ENCODE assay signal across 8 mouse cellular contexts in the genomic region with DNA sequence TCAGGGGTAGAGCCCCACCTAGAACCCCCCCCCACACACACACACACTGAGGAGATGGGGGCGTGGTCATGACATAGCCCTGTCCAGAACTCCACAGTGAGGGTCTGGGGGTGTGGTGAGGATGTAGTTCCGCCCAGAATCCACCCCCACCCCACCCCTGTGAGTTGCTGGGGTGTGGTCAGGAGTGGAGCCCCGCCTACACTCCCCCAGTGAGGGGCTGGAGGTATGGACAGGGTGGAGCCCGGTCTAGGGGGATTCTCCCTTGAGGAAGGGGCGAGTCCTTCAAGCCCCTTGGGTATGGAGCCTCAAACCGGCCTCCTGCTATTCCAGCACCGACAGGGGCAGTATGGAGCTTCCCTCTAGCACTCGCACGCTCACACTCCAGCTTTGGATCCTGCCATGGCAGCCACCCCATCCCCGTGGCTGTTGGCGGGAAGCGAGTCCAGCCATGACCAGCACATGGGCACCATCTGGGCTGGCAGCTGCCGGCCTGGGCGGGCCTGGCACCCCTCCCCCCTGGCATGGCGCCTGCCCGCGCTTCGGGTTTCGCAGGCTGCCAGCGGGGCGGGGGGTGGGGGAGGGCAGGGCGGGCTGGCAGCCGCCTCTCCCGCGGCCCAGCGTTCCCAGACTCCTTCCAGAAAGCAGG. TPM values are rescaled to one million over a fixed set of nuclear protein-coding genes. Genes with fewer than 3 reads are reported as not detected.
A peak's percentile ranks its signal among the peaks of the same experiment; 100 is the strongest.
DNase-seq lines count a peak whose midpoint lies in the region; ATAC-seq and TF ChIP-seq lines count a peak whose summit lies in the region.

No protein-coding gene starts in this region.

- H3K4me2 ChIP-seq in lung, embryonic 14.5 days: peak overlapping the region; percentile 64

- WGBS in lung, embryonic 14.5 days: 1% methylated on average over 22 of the region's 26 CpGs

- H3K4me3 ChIP-seq in lung, embryonic 14.5 days (ENCODE audit: low read depth, low read length): peak overlapping the region; percentile 22

- peaks cover 35% of the 10 kb centered on the region for H3K36me3 ChIP-seq in lung, embryonic 14.5 days (ENCODE audit: insufficient read depth)

- H3K9me3 ChIP-seq in lung, embryonic 14.5 days (ENCODE audit: low read depth, low read length): no peaks in the 10 kb centered on the region

- peak overlapping the region; percentile 78 for H3K27ac ChIP-seq in lung, embryonic 14.5 days (ENCODE audit: low read depth)

- H3K27me3 ChIP-seq in lung, embryonic 14.5 days (ENCODE audit: insufficient read depth, low read length): no peaks in the 10 kb centered on the region

- TF ChIP-seq CTCF in lung, embryonic 14.5 days (IDR thresholded peaks at IDR 0.05; ENCODE audit: low read depth): peak; percentile 78

- peak; percentile 96 for DNase-seq in MN1 (ENCODE audit: low spot score)
- peak; percentile 98 to 99 for DNase-seq in cerebellum, postnatal 10 days
- DNase-seq in frontal cortex, adult 2 months (ENCODE audit: extremely low spot score in 1 of 2, low spot score in 1 of 2): peak; percentile 81 to 90
- DNase-seq in heart, postnatal 4 days: peak; percentile 90
- DNase-seq in layer of hippocampus, adult 8-10 months (ENCODE audit: low spot score in 2 of 2): peak; percentile 87 to 88
- DNase-seq in lung, embryonic 14.5 days: peak; percentile 88
- DNase-seq in ovary, postnatal 10 days (ENCODE audit: low spot score): peak; percentile 71
- no peak for DNase-seq in spleen, postnatal 4 days (ENCODE audit: low spot score in 2 of 2)

- H3K4me1 ChIP-seq in lung, embryonic 14.5 days (ENCODE audit: insufficient read depth): peaks cover 50% of the 10 kb centered on the region

- ATAC-seq in lung, embryonic 14.5 days (ENCODE audit: insufficient read depth): peak; percentile 68

- peak overlapping the region; percentile 53 for H3K9ac ChIP-seq in lung, embryonic 14.5 days

RNA-seq across cellular contexts. Expression of a gene that starts 23.9 kb away (rescaled TPM):
- polyA plus RNA-seq in frontal cortex, adult 2 months (2012; rRNA removed): 3.6 and 4.5 TPM in 2 replicates
- total RNA-seq in heart, postnatal 4 days (2021): 1 to 10 TPM; 1.9 to 2.4 TPM
- total RNA-seq in layer of hippocampus, adult 8-10 months (2022): 1 to 10 TPM; 1.3 to 1.7 (median 1.4) TPM
- polyA plus RNA-seq in lung, embryonic 14.5 days (2014; fragmentation: Nextera tagmentation; extraction: Ambion mirVana): 2.8 and 3.3 TPM in 2 replicates

RNA-seq across cellular contexts. Expression of a gene that starts 27.9 kb away (rescaled TPM):
- polyA plus RNA-seq in frontal cortex, adult 2 months (2012; rRNA removed): 7.4 and 10.1 TPM in 2 replicates
- total RNA-seq in heart, postnatal 4 days (2021): under 1 TPM; 0.72 to 0.98 TPM
- total RNA-seq in layer of hippocampus, adult 8-10 months (2022): 1 to 10 TPM; 2.9 to 9.7 (median 4.2) TPM
- polyA plus RNA-seq in lung, embryonic 14.5 days (2014; fragmentation: Nextera tagmentation; extraction: Ambion mirVana): 1.3 and 1.4 TPM in 2 replicates

RNA-seq across cellular contexts. Expression of a gene that starts 32.4 kb away (rescaled TPM):
- 6.9 and 8.9 TPM in 2 replicates for polyA plus RNA-seq in frontal cortex, adult 2 months (2012; rRNA removed)
- total RNA-seq in heart, postnatal 4 days (2021): under 1 TPM; 0.55 to 0.70 TPM
- total RNA-seq in layer of hippocampus, adult 8-10 months (2022): 1 to 10 TPM; 2.7 to 5.5 (median 4.5) TPM
- polyA plus RNA-seq in lung, embryonic 14.5 days (2014; fragmentation: Nextera tagmentation; extraction: Ambion mirVana): 2.8 and 3.8 TPM in 2 replicates

RNA-seq across cellular contexts. Expression of a gene that starts 32.5 kb away (rescaled TPM):
- 92.2 and 105 TPM in 2 replicates for polyA plus RNA-seq in frontal cortex, adult 2 months (2012; rRNA removed)
- 10 to 100 TPM; 52.9 to 55.9 TPM for total RNA-seq in heart, postnatal 4 days (2021)
- total RNA-seq in layer of hippocampus, adult 8-10 months (2022): 10 to 100 TPM; 64.3 to 78.5 (median 72.6) TPM
- polyA plus RNA-seq in lung, embryonic 14.5 days (2014; fragmentation: Nextera tagmentation; extraction: Ambion mirVana): 57.5 and 67.0 TPM in 2 replicates

RNA-seq across cellular contexts. Expression of a gene that starts 38.4 kb away (rescaled TPM):
- 66.9 and 71.6 TPM in 2 replicates for polyA plus RNA-seq in frontal cortex, adult 2 months (2012; rRNA removed)
- 10 to 100 TPM; 55.4 to 56.8 TPM for total RNA-seq in heart, postnatal 4 days (2021)
- total RNA-seq in layer of hippocampus, adult 8-10 months (2022): 10 to 100 TPM; 64.6 to 72.1 (median 67.2) TPM
- polyA plus RNA-seq in lung, embryonic 14.5 days (2014; fragmentation: Nextera tagmentation; extraction: Ambion mirVana): 109 and 116 TPM in 2 replicates

Comparison
In these comparisons a context has a peak if more than half of its experiments do, and no peak if none do; other contexts are left out.
1. DNase-seq: peak in MN1 (single experiment), cerebellum, postnatal 10 days (2 of 2), frontal cortex, adult 2 months (2 of 2), heart, postnatal 4 days (single experiment), layer of hippocampus, adult 8-10 months (2 of 2), lung, embryonic 14.5 days (single experiment) and ovary, postnatal 10 days (single experiment); none in spleen, postnatal 4 days (0 of 2).